Mouse (Mus musculus) testis, adult 2 months (tissue): Measurements from ENCODE around the gene Rasgrp1.

Source experiments
- CTCF ChIP-seq: fragments of 200-500 bp; IDR thresholded peaks from 2 replicates; pipeline ENCODE4 v1.5.1; 2012; ENCODE audit warnings: low read depth, mild to moderate bottlenecking, inconsistent platforms, low read length, moderate library complexity; ENCODE audit not compliant: control insufficient read depth, insufficient read depth, insufficient replicate concordance
- POLR2A ChIP-seq: fragments of 200-500 bp; IDR thresholded peaks from 2 replicates; pipeline ENCODE4 v1.6.1; 2012; ENCODE audit warnings: low read depth, mild to moderate bottlenecking, inconsistent platforms, low read length, moderate library complexity; ENCODE audit not compliant: control insufficient read depth

DNA sequence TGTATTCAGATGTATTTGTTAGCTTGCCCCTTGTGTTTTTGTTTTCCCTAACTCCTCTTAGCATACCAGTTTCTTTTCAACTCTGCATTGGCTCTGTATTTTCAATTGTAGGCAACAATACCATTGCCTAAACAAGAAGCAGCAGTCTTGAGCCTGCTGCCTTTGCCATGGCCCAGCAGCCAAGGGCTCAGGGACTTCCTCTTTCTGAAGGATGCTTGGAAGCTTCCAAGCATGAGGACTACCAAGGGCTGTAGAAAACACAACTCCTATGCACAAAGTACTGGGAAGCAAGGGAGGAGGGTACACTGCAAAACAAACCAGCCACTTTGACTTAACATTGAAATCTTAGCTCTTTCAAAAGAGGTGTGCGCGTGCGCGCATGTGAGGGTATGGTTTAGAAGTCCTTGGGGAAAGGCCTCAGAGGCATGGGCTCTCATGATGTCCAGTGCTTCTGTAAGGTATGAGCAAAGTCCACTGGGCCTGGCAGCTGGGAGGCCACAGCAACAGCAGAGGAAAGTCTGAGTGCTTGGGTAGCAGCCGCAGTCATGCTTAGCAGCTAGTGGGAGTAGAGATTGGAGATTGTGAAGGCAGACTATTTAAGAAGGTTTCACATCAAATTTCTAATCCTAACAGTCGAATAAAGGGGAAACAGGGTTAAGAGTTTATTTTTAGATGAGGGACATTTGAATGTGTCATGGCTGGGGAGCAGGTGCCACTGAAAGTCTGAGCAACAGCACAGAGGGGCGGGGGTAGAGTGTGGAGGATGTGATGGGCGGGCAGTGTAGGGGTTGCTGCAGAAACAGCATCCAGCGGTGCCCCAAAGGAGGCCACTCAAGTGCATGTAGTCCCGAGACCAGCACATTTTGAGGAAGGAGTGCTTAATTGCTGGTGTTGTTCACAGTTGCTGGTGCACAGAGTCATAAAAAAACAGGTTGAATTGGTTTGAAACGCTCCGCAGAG lies 39.1 kb downstream of the Rasgrp1 start:
- no peak for TF ChIP-seq CTCF
- no peak for TF ChIP-seq POLR2A
